Mouse (Mus musculus) hindbrain, embryonic 14.5 days (tissue): ENCODE results near the gene Dbp. TPM values are rescaled to one million over a fixed set of nuclear protein-coding genes. Genes with fewer than 3 reads are reported as not detected.
A peak's percentile ranks its signal among the peaks of the same experiment; 100 is the strongest.

Source experiments
- ATAC-seq: fragments of 200-750 bp; cut with Nextera tagmentation; 2 replicates; pipeline ENCODE4 v1.8.0; 2017; ENCODE audit warnings: moderate number of reproducible peaks, mild to moderate bottlenecking, moderate TSS enrichment, moderate library complexity; ENCODE audit not compliant: low FRiP score
- DNase-seq: peaks from one replicate; pipeline ENCODE4 v3.0.0-alpha.2; 2015; ENCODE audit warnings: low spot score
- H3K27ac ChIP-seq: fragments of 300-500 bp; sonication (generic); 2 replicates; pipeline ENCODE4 v1.5.1; 2014; ENCODE audit warnings: mild to moderate bottlenecking, moderate library complexity
- H3K27me3 ChIP-seq: fragments of 300-500 bp; sonication (generic); 2 replicates; pipeline ENCODE4 v1.6.1; 2014; ENCODE audit warnings: mild to moderate bottlenecking, low read length, mixed read lengths; ENCODE audit not compliant: control insufficient read depth, insufficient read depth
- H3K36me3 ChIP-seq: fragments of 300-500 bp; sonication (generic); replicated peaks from 2 replicates; pipeline ENCODE4 v1.6.1; 2014; ENCODE audit not compliant: control insufficient read depth, insufficient read depth
- H3K4me1 ChIP-seq: fragments of 300-500 bp; sonication (generic); replicated peaks from 2 replicates; pipeline ENCODE4 v1.6.1; 2014; ENCODE audit warnings: antibody characterized with exemption, low read length, mixed read lengths; ENCODE audit not compliant: control insufficient read depth, insufficient read depth
- H3K4me2 ChIP-seq: fragments of 300-500 bp; sonication (generic); replicated peaks from 2 replicates; pipeline ENCODE4 v1.6.1; 2014; ENCODE audit warnings: mild to moderate bottlenecking, moderate library complexity
- H3K4me3 ChIP-seq: fragments of 300-500 bp; sonication (generic); replicated peaks from 2 replicates; pipeline ENCODE4 v1.5.1; 2014; ENCODE audit warnings: mild to moderate bottlenecking, low read length
- H3K9ac ChIP-seq: fragments of 300-500 bp; sonication (generic); 2 replicates; pipeline ENCODE4 v1.6.1; 2014
- H3K9me3 ChIP-seq: fragments of 300-500 bp; sonication (generic); 2 replicates; pipeline ENCODE4 v1.6.1; 2016; ENCODE audit warnings: low read length; ENCODE audit not compliant: control insufficient read depth
- WGBS: fragments of 180-500 bp; shearing (Covaris S2); extraction: QIAGEN DNeasy Blood & Tissue Kit; methylation state at CpG from one replicate; pipeline ENCODE4 v1.1.7; 2014; 5-methylcytosine and 5-hydroxymethylcytosine counted together
- polyA plus RNA-seq: library from polyadenylated mRNA; unstranded; fragments of >200 nt; fragmentation: Nextera tagmentation; extraction: Ambion mirVana; gene quantifications from 2 replicates; pipeline ENCODE4 v1.2.1, GENCODE M21; 2014

Dbp gene
- polyA plus RNA-seq, 1 experiment from 2014 or later: 3.9 TPM

- H3K9ac ChIP-seq: peak within 1 kb of the TSS; percentile 64
- peaks cover 38% of the 10 kb centered on the region for H3K4me1 ChIP-seq
- peaks cover 45% of the 10 kb centered on the region for H3K36me3 ChIP-seq
- H3K9me3 ChIP-seq: no peaks in the 10 kb centered on the region
- peak within 1 kb of the TSS; percentile 54; the same call in 1 of the 2 replicates for H3K27ac ChIP-seq
- peak within 1 kb of the TSS; percentile 64 for H3K4me2 ChIP-seq
- H3K27me3 ChIP-seq: no peaks in the 10 kb centered on the region
- ATAC-seq (peak; percentile 92), DNase-seq (peak; percentile 96)
- H3K4me3 ChIP-seq: peak within 1 kb of the TSS; percentile 56
- 7% methylated on average over 34 of the region's 34 CpGs for WGBS
Observed at GRCm38 (mm10) chr7:45715090-45715708, 10.3 kb downstream of the Dbp start, which contains the start of gene Rpl18. Gene Rpl18 (plus strand): TSS chr7:45715457.

GRCm38 (mm10) chr7:45715741-45716459 lies 11.0 kb downstream of the Dbp start:
- DNase-seq (no peak), ATAC-seq (no peak)
- peak overlapping the region; percentile 64 for H3K4me2 ChIP-seq
- H3K27ac ChIP-seq: peak overlapping the region; percentile 54; the same call in 1 of the 2 replicates
- peaks cover 45% of the 10 kb centered on the region for H3K36me3 ChIP-seq
- peaks cover 38% of the 10 kb centered on the region for H3K4me1 ChIP-seq
- peak overlapping the region; percentile 21; the same call in 1 of the 2 replicates for H3K9ac ChIP-seq
- 87% methylated on average over 19 of the region's 19 CpGs for WGBS
- H3K9me3 ChIP-seq: no peaks in the 10 kb centered on the region
- H3K4me3 ChIP-seq: peak overlapping the region; percentile 56
- H3K27me3 ChIP-seq: no peaks in the 10 kb centered on the region

DNA sequence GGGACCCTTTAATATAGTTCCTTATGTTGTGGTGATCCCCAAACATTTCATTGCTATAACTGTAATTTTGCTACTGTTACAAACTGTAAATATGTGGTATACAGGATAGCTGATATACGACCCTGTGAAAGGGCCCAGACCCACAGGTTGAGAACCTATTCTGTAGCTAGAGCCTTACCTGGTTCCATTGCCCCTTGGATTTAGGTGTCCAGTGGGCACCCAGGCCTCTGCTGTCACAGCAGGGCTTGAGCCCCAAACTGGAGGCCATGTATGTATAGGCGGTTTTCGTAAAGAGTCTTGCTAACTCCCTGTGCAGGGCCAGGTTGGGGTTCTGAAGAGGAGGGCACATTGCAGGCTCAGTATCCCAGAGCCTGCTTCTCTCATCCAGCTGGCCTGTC lies 11.6 kb downstream of the Dbp start:
- Histone ChIP-seq H3K4me3 (0 out of 2 replicates have a peak overlapping the region, but pooled peaks have one; percentile 75), H3K4me1 (peaks cover 38% of the 10 kb centered on the region), H3K9ac (no peak overlapping the region), H3K27ac (no peak overlapping the region), H3K9me3 (no peaks in the 10 kb centered on the region), H3K36me3 (peaks cover 45% of the 10 kb centered on the region), H3K4me2 (peak overlapping the region; percentile 64), H3K27me3 (no peaks in the 10 kb centered on the region)
- DNase-seq (no peak), ATAC-seq (no peak)
- WGBS: 91% methylated on average over 3 of the region's 3 CpGs

DNA sequence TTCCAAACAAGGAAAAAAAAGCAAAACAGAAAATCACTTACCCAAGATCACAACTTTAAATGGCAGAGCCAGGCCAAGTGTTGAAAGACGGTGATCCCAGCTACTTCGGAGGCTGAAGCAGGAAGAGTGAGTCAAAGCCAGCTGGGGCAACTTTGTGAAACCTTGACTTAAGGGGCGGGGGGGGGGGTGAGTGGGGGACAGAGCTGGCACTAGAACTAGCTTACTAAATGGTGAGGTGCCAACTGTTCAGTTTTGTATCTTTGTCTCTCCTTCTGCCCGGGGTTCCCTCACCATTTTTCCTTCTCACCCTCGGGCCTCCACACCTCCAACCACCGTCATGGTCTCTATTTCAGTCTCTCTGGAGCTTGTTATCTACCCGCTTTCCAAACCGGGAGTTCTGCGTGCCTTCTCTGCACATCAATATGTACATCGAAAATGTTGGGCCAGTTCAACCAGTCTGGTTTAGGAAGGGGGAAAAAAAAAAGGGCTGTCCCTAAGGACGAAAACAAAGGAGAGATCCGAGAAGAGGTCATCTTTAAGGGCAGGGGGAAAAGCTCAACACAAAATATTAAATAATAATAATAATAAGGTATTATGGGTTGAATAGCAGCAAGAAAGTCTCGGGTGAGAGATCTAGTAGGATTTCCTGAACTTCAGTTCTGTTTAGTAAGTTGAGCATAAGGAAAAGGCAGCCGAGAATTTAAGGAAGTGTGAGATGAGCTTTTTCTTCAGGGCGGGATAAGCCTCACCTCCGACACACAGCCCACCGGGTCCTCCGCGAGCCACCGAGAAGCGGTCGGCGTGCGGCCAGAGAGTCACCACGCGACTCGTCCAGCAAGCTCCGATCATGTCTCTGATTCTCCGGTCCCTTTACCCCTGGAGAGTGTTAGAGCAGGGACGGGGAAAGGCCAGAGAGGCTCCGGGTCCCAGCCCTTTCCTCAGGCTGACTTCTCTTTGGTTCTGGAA lies 12.3 kb downstream of the Dbp start:
- peak overlapping the region; percentile 64 for H3K4me2 ChIP-seq
- H3K36me3 ChIP-seq: peaks cover 45% of the 10 kb centered on the region
- H3K4me1 ChIP-seq: peaks cover 38% of the 10 kb centered on the region
- H3K27ac ChIP-seq: peak overlapping the region; percentile 93
- H3K9ac ChIP-seq: peak overlapping the region; percentile 86
- H3K4me3 ChIP-seq: peak overlapping the region; percentile 75
- 0 out of 2 replicates have a peak, but pooled peaks have one; percentile 17 for ATAC-seq
- no peaks in the 10 kb centered on the region for H3K27me3 ChIP-seq
- WGBS: 11% methylated on average over 31 of the region's 31 CpGs
- no peaks in the 10 kb centered on the region for H3K9me3 ChIP-seq
- no peak for DNase-seq

- Histone ChIP-seq H3K9me3 (no peaks in the 10 kb centered on the region), H3K4me3 (peak within 1 kb of the TSS; percentile 75), H3K4me2 (peak within 1 kb of the TSS; percentile 91), H3K36me3 (peaks cover 45% of the 10 kb centered on the region), H3K27me3 (no peaks in the 10 kb centered on the region), H3K27ac (peak within 1 kb of the TSS; percentile 93), H3K9ac (peak within 1 kb of the TSS; percentile 88), H3K4me1 (peaks cover 38% of the 10 kb centered on the region)
- WGBS: under 1% methylated on average over 37 of the region's 41 CpGs
- DNase-seq (peak; percentile 100), ATAC-seq (peak; percentile 79)
Observed at GRCm38 (mm10) chr7:45717918-45718297, 13.0 kb downstream of the Dbp start, which contains the start of gene Sphk2. Gene Sphk2 (minus strand): TSS chr7:45718002.

GRCm38 (mm10) chr7:45718331-45718730 lies 13.4 kb downstream of the Dbp start:
- H3K4me1 ChIP-seq: peaks cover 38% of the 10 kb centered on the region
- DNase-seq: no peak
- peak overlapping the region; percentile 75 for H3K4me3 ChIP-seq

DNA sequence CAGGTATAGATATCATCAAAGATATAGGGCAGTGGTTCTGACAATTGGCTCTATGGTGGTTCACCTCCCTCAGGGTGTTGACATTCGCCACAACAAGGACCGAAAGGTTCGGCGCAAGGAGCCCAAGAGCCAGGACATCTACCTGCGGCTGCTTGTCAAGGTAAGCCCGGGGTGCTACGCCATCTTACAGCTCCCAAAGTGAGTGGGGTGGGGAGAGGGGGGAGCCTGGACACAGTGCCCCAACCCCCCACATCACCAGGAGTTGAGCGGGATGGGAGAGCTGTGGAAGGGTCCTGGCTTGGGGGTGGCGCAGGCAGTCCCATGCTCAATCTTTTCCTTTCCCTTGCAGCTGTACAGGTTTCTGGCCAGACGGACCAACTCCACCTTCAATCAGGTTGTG lies 14.3 kb downstream of the Dbp start:
- Histone ChIP-seq H3K9me3 (no peaks in the 10 kb centered on the region), H3K4me2 (peak overlapping the region; percentile 91), H3K9ac (peak overlapping the region; percentile 88), H3K27me3 (no peaks in the 10 kb centered on the region), H3K36me3 (peaks cover 52% of the 10 kb centered on the region), H3K4me3 (peak overlapping the region; percentile 75), H3K4me1 (peaks cover 36% of the 10 kb centered on the region), H3K27ac (no peak overlapping the region)
- DNase-seq: no peak
- ATAC-seq: no peak
- 87% methylated on average over 10 of the region's 10 CpGs for WGBS

More at GRCm38 (mm10) chr7:45718331-45718730, 13.4 kb downstream of the Dbp start:
- H3K27me3 ChIP-seq: no peaks in the 10 kb centered on the region
- H3K4me2 ChIP-seq: peak overlapping the region; percentile 91
- no peak for ATAC-seq
- peak overlapping the region; percentile 93 for H3K27ac ChIP-seq
- peak overlapping the region; percentile 88 for H3K9ac ChIP-seq
- H3K9me3 ChIP-seq: no peaks in the 10 kb centered on the region
- H3K36me3 ChIP-seq: peaks cover 45% of the 10 kb centered on the region
- under 1% methylated on average over 20 of the region's 20 CpGs for WGBS

DNA sequence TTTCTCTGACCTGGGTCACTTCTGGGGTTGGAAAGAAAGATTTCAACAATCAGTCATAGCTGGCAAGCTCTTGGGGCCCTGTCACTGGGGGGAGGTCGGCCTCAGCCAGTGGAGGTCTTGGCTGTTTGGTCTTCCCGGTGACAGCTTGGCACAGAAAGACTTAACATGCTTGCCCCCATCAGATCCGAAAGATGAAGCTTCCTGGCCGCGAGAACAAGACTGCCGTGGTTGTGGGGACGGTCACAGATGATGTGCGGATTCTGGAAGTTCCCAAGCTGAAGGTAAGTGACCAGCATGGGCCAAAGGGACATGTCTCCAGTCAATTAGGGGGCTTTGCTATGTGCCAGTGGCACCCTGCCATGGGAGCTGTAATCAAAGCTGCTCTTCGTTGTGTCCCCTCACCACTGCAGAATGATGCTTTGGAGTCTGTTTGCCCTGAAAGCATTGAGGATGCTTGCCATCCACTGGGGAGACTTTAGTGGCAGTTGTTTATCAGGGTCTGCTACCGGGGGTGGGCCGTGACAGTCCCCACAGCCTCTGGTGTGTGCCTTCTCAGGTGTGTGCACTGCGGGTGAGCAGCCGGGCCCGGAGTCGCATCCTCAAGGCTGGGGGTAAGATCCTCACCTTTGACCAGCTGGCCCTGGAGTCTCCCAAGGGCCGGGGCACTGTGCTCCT lies 15.0 kb downstream of the Dbp start:
- WGBS: 91% methylated on average over 15 of the region's 16 CpGs
- no peak for ATAC-seq
- peak overlapping the region; percentile 91; the same call in 1 of the 2 replicates for H3K4me2 ChIP-seq
- no peak for DNase-seq
- no peak overlapping the region for H3K4me3 ChIP-seq
- H3K36me3 ChIP-seq: peaks cover 58% of the 10 kb centered on the region
- no peaks in the 10 kb centered on the region for H3K9me3 ChIP-seq
- H3K27me3 ChIP-seq: no peaks in the 10 kb centered on the region
- peak overlapping the region; percentile 88; the same call in 1 of the 2 replicates for H3K9ac ChIP-seq
- H3K27ac ChIP-seq: no peak overlapping the region
- peaks cover 31% of the 10 kb centered on the region for H3K4me1 ChIP-seq
